Mouse (Mus musculus): Measurements from ENCODE around the gene Fxyd3. TPM values are rescaled to one million over a fixed set of nuclear protein-coding genes. Genes with fewer than 3 reads are reported as not detected.

Gene Fxyd3
- polyA plus RNA-seq, 1 experiment from 2014 or later, result 22.5 TPM

DNA sequence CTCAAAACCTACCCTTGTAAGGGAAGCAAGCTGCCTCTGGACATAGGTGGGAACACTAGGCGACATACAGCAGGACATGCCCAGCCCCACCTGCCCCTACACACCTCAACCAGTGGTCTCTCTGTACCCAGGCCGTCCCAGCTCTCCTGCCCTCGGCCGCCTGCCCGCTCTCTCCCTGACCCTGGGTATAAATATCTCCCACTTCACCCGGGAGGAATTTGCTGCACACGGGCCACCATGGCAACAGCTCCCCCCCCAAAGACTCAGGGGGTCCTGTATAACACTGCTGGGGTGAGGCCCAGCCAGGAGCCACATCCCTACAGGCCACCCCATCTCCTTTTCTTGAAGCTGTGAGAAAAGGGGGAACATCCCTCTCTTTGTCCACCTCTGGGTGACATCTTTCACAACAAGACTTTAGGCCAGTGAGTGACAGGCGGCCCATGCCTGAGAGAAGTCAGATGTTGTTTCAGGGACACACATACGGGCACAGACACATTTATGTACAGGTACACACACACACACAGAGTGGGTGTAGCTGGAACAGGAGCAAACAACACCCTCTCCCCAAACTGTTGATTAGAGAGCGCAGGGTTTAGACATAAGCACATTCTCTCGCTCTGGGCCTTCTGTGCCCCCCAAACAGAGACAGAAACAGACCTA is 21.7 kb downstream of the Fxyd3 start:
- H3K36me3 ChIP-seq (ENCODE audit: insufficient read depth, low read length), result no peaks in the 10 kb centered on the region
- peak overlapping the region; percentile 46 for H3K4me2 ChIP-seq (ENCODE audit: low read length)
- no peak for ATAC-seq (replicated peaks; ENCODE audit: low FRiP score, low read depth)
- peaks cover 32% of the 10 kb centered on the region for H3K27me3 ChIP-seq (ENCODE audit: insufficient read depth, low read length)
- peak overlapping the region; percentile 28; the same call in 1 of the 2 replicates for H3K27ac ChIP-seq
- WGBS, result 34% methylated on average over 11 of the region's 11 CpGs
- H3K9me3 ChIP-seq (replicated peaks; ENCODE audit: low read length), result no peaks in the 10 kb centered on the region
- 0 out of 2 replicates have a peak overlapping the region, but pooled peaks have one; percentile 21 for H3K4me3 ChIP-seq (replicated peaks; ENCODE audit: low read depth, low read length)
- H3K9ac ChIP-seq (ENCODE audit: low read depth, low read length), result peak overlapping the region; percentile 46; the same call in 1 of the 2 replicates
- TF ChIP-seq CTCF (IDR thresholded peaks at IDR 0.05; ENCODE audit: low read depth), result no peak
- H3K4me1 ChIP-seq (replicated peaks; ENCODE audit: insufficient read depth, low read length), result peaks cover 19% of the 10 kb centered on the region
- DNase-seq (ENCODE audit: low spot score), result no peak

DNA sequence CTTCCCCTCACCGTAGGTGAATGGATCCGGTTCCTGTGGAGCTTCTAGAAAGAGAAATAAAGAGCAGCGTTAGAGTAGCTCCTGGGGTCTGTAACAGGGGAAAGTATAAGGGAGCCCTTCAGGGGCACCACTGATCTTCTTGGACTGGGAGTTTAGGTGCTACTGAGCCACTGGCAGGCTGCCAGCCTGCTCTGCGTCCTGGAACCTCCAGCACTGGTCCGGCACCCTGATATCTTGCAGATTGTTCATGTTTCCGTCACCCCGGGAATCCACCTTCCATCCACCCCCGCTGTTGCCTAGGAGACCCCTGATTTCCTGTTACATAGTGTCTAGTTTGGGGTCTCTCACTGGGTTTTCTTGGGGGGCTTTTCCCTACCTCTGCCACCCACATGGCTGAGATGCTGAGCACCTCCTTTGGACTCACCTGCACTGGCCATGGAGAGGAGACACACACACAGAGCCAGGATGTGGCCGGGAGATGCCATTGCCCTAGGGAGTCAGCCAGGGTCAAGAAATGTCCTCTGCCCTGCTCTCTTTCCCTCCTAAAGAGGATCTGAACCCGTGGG is 22.5 kb downstream of the Fxyd3 start:
- no peaks in the 10 kb centered on the region for H3K36me3 ChIP-seq (ENCODE audit: insufficient read depth, low read length)
- no peak overlapping the region for H3K27ac ChIP-seq
- no peaks in the 10 kb centered on the region for H3K9me3 ChIP-seq (replicated peaks; ENCODE audit: low read length)
- 30% methylated on average over 10 of the region's 10 CpGs for WGBS
- no peak overlapping the region for H3K9ac ChIP-seq (ENCODE audit: low read depth, low read length)
- H3K4me2 ChIP-seq (ENCODE audit: low read length), result no peak overlapping the region
- DNase-seq (ENCODE audit: low spot score) (no peak), ATAC-seq (replicated peaks; ENCODE audit: low FRiP score, low read depth) (no peak)
- peaks cover 39% of the 10 kb centered on the region for H3K27me3 ChIP-seq (ENCODE audit: insufficient read depth, low read length)
- peaks cover 19% of the 10 kb centered on the region for H3K4me1 ChIP-seq (replicated peaks; ENCODE audit: insufficient read depth, low read length)
- no peak for TF ChIP-seq CTCF (IDR thresholded peaks at IDR 0.05; ENCODE audit: low read depth)
- H3K4me3 ChIP-seq (replicated peaks; ENCODE audit: low read depth, low read length), result no peak overlapping the region

DNA sequence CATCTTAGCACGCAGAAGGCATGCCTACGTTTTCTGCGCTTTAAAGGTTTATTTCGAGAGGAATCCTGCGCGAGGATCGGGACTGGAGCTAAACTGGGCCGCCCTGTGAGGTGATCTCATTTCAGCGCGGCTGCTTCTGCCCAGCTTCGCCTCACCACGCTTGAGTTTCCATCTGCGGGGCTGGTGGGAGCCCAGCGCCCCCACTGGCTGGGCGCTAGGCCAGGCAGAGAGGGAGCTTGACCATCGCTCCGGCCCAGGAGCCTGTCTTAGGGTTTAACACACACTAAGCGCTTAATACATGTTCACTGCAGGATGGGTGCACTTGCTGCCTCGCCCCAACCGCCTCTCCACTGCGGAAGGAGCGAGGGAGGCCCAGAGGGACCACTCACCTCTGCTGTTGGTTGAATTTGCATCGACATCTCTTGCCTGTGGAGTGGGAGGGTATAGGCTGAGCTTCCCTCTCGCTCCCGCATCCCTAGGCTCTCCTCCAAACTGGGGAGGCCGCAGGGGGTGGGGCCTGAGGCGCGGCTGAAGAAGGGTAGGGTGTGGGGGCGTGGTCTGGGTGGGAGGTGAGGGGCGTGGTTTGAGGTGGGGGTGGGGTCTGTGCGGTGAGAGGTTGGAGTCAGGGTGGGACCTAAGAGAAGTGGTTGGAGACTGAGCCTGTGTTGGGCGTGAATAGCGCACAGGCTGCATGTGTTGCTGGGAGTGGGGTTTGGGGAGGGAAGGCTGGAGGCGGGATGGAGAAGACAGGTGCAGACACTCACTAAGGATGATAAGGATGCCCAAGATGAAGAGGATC is 23.7 kb downstream of the Fxyd3 start:
- Histone ChIP-seq H3K4me1 (replicated peaks; ENCODE audit: insufficient read depth, low read length) (peaks cover 19% of the 10 kb centered on the region), H3K4me2 (ENCODE audit: low read length) (peak overlapping the region; percentile 41), H3K9me3 (replicated peaks; ENCODE audit: low read length) (no peaks in the 10 kb centered on the region), H3K27me3 (ENCODE audit: insufficient read depth, low read length) (peaks cover 39% of the 10 kb centered on the region), H3K36me3 (ENCODE audit: insufficient read depth, low read length) (no peaks in the 10 kb centered on the region), H3K27ac (no peak overlapping the region), H3K4me3 (replicated peaks; ENCODE audit: low read depth, low read length) (0 out of 2 replicates have a peak overlapping the region, but pooled peaks have one; percentile 14), H3K9ac (ENCODE audit: low read depth, low read length) (no peak overlapping the region)
- 3% methylated on average over 33 of the region's 34 CpGs for WGBS
- TF ChIP-seq CTCF (IDR thresholded peaks at IDR 0.05; ENCODE audit: low read depth), result peak; percentile 46; the same call in 1 of the 2 replicates
- DNase-seq (ENCODE audit: low spot score) (peak; percentile 58), ATAC-seq (replicated peaks; ENCODE audit: low FRiP score, low read depth) (peak; percentile 18; the same call in 1 of the 2 replicates)

DNA sequence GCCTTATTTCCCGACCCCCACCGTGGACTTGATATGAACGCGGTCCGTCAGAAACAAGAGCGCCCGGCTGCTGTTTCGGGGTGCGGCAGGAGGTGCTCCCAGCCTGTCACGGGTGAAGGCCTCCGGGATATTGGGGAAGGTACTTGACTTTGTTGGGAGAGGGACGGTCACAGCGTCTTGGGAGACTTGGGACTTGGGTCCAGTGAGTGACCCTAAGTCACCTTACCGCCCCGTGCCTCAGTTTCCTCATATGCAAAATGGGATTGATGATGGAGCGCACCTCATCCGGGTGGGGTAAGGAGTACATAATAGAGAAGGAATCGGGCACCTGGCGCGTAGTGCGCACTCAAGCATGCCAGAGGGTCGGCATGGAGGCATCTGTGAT is 24.3 kb downstream of the Fxyd3 start:
- Histone ChIP-seq H3K9me3 (replicated peaks; ENCODE audit: low read length) (no peaks in the 10 kb centered on the region), H3K4me1 (replicated peaks; ENCODE audit: insufficient read depth, low read length) (peaks cover 19% of the 10 kb centered on the region), H3K4me2 (ENCODE audit: low read length) (peak overlapping the region; percentile 41), H3K36me3 (ENCODE audit: insufficient read depth, low read length) (no peaks in the 10 kb centered on the region), H3K4me3 (replicated peaks; ENCODE audit: low read depth, low read length) (0 out of 2 replicates have a peak overlapping the region, but pooled peaks have one; percentile 14), H3K27ac (no peak overlapping the region), H3K9ac (ENCODE audit: low read depth, low read length) (no peak overlapping the region), H3K27me3 (ENCODE audit: insufficient read depth, low read length) (peaks cover 39% of the 10 kb centered on the region)
- DNase-seq (ENCODE audit: low spot score) (no peak), ATAC-seq (replicated peaks; ENCODE audit: low FRiP score, low read depth) (no peak)
- WGBS, result 3% methylated on average over 22 of the region's 22 CpGs
- no peak for TF ChIP-seq CTCF (IDR thresholded peaks at IDR 0.05; ENCODE audit: low read depth)

DNA sequence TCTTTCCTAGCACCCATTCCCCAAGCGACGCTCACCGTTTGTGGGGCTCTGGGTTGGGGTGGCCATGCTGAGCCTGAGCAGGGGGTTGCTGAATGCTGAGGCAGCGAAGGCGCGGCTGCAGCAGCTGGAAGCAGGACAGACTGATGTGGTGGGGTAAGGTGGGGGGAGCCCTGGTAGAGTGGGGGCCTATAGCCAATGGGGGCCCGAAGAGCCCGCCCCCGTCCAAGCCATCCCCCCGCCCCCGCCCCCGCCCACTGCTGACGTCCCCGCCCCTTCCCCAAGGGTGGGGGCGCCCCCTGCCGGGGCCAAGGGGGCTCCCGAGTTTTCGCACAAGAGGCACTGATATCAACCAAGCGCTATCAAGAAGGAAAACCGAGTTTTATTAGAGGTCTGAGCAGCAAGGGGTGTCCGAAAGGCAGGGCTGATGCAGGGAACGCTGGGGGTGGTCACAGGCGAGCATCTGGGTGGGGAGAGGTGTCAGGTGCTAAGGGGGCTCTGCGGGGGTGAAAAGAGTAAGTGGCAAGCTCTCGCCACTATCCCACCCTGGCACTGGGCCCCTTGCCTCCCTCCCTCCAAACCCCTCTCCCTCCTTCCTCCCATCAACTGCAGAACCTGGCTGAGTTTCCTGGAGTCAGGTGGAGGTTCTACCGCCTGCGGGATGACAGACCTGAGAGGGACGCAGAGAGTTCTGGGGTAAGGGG is 25.0 kb downstream of the Fxyd3 start, which contains the start of gene Fxyd7:
Gene Fxyd7, minus strand, starts transcription at position 147 of the 701 bp plus-strand sequence.
- H3K27me3 ChIP-seq (ENCODE audit: insufficient read depth, low read length), result peaks cover 39% of the 10 kb centered on the region
- no peak within 1 kb of the TSS for H3K9ac ChIP-seq (ENCODE audit: low read depth, low read length)
- ATAC-seq (replicated peaks; ENCODE audit: low FRiP score, low read depth) (no peak), DNase-seq (ENCODE audit: low spot score) (peak; percentile 13)
- H3K4me3 ChIP-seq (replicated peaks; ENCODE audit: low read depth, low read length), result peak within 1 kb of the TSS; percentile 14; the same call in 1 of the 2 replicates
- H3K27ac ChIP-seq, result no peak within 1 kb of the TSS
- no peak for TF ChIP-seq CTCF (IDR thresholded peaks at IDR 0.05; ENCODE audit: low read depth)
- no peaks in the 10 kb centered on the region for H3K36me3 ChIP-seq (ENCODE audit: insufficient read depth, low read length)
- WGBS, result 4% methylated on average over 25 of the region's 28 CpGs
- peak within 1 kb of the TSS; percentile 41 for H3K4me2 ChIP-seq (ENCODE audit: low read length)
- no peaks in the 10 kb centered on the region for H3K9me3 ChIP-seq (replicated peaks; ENCODE audit: low read length)
- H3K4me1 ChIP-seq (replicated peaks; ENCODE audit: insufficient read depth, low read length), result peaks cover 19% of the 10 kb centered on the region

Data from kidney, postnatal 0 days (tissue).